Mouse (Mus musculus): ENCODE measurements at regions not wholly inside any gene's neighbourhood (a gene's known extent, or its start where the extent isn't known, plus 50 kb on each side); places are given as distances from the start of the nearest gene placed in this dataset.
A peak's percentile ranks its signal among the peaks of the same experiment; 100 is the strongest.

DNA sequence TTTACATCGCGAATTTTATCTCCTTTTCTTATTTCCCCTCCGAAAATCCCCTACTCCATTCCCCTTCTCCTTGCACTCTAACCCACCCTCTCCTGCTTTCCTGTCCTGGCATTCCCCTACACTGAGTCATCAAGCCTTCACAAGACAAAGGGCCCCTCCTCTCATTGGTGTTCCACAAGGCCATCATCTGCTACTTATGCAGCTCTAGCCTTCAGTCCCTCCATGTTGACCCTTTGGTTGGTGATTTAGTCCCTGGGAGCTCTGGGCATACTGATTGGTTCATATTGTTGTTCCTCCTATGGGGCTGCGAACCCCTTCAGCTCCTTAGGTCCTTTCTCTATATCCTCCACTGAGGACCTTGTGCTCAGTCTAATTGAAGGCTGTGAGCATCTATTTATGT lies 239.0 kb upstream of the Arrdc4 start:
- Histone ChIP-seq H3K9me3 (replicated peaks; ENCODE audit: low read length) (no peaks in the 10 kb centered on the region), H3K36me3 (ENCODE audit: insufficient read depth, low read length) (no peaks in the 10 kb centered on the region), H3K4me1 (replicated peaks; ENCODE audit: insufficient read depth, low read length) (no peaks in the 10 kb centered on the region), H3K27me3 (ENCODE audit: insufficient read depth, low read length) (no peaks in the 10 kb centered on the region), H3K9ac (ENCODE audit: low read depth, low read length) (no peak overlapping the region), H3K4me2 (ENCODE audit: low read length) (no peak overlapping the region), H3K27ac (no peak overlapping the region), H3K4me3 (replicated peaks; ENCODE audit: low read depth, low read length) (no peak overlapping the region)
- DNase-seq (ENCODE audit: low spot score): no peak
- ATAC-seq (replicated peaks; ENCODE audit: low FRiP score, low read depth): no peak
- no peak for TF ChIP-seq CTCF (IDR thresholded peaks at IDR 0.05; ENCODE audit: low read depth)
- 92% methylated on average over 4 of the region's 4 CpGs for WGBS

DNA sequence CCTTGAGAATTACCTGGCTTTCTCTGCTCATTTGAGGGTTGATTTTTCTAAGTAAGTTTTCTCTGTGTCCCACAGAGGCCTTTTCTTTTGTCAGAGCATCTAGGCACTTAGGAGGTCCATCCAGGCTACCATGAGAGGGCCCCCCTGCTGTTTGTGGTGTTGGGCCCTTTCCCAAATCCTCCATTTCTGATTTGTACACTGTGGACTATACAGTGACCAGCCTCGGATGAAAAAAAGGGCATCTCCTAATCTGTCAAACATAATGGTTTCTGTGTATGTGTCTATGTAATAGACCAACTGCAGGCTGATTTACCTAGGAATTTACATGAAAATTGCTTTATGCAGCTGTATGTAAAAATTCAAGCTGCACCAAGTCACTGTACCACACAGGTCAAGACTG lies 234.9 kb upstream of the Arrdc4 start:
- ATAC-seq (replicated peaks; ENCODE audit: low FRiP score, low read depth) (no peak), DNase-seq (ENCODE audit: low spot score) (no peak)
- 58% methylated on average over 1 of the region's 1 CpGs for WGBS
- H3K4me1 ChIP-seq (replicated peaks; ENCODE audit: insufficient read depth, low read length): 0 out of 2 replicates have a peak, but pooled peaks cover 5% of the 10 kb centered on the region
- no peak overlapping the region for H3K9ac ChIP-seq (ENCODE audit: low read depth, low read length)
- H3K36me3 ChIP-seq (ENCODE audit: insufficient read depth, low read length): no peaks in the 10 kb centered on the region
- H3K4me2 ChIP-seq (ENCODE audit: low read length): no peak overlapping the region
- no peaks in the 10 kb centered on the region for H3K27me3 ChIP-seq (ENCODE audit: insufficient read depth, low read length)
- no peak overlapping the region for H3K27ac ChIP-seq
- H3K4me3 ChIP-seq (replicated peaks; ENCODE audit: low read depth, low read length): no peak overlapping the region
- no peaks in the 10 kb centered on the region for H3K9me3 ChIP-seq (replicated peaks; ENCODE audit: low read length)
- TF ChIP-seq CTCF (IDR thresholded peaks at IDR 0.05; ENCODE audit: low read depth): no peak

DNA sequence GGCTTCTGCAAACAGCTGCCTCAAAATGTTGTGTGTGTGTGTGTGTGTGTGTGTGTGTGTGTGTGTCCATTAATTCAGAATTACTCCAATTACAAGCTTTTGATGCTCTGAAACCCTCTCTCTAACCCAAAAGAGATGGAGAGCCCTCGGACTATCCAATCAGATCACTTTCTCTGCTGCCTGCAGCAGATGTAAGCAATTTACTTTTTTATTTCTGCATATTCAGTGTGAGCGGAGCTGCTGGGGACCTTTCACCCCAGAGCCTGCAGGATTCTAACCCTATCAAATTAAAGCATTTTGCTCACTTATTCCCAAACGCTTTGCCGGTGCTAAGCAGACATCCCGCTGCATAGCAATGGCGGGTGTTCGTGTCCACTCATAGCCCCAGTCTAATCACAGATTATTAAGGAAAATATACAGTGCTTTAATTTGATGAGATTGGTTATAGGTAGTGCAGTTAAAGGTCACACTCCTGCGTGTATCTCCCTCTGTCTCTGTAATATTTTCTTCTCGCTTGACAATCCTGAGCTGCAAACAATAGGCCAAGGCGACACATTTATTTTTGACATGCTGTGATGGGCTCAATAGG lies 234.0 kb upstream of the Arrdc4 start:
- no peak overlapping the region for H3K9ac ChIP-seq (ENCODE audit: low read depth, low read length)
- DNase-seq (ENCODE audit: low spot score) (no peak), ATAC-seq (replicated peaks; ENCODE audit: low FRiP score, low read depth) (no peak)
- no peaks in the 10 kb centered on the region for H3K27me3 ChIP-seq (ENCODE audit: insufficient read depth, low read length)
- TF ChIP-seq CTCF (IDR thresholded peaks at IDR 0.05; ENCODE audit: low read depth): no peak
- no peak overlapping the region for H3K27ac ChIP-seq
- 0 out of 2 replicates have a peak, but pooled peaks cover 5% of the 10 kb centered on the region for H3K4me1 ChIP-seq (replicated peaks; ENCODE audit: insufficient read depth, low read length)
- H3K9me3 ChIP-seq (replicated peaks; ENCODE audit: low read length): no peaks in the 10 kb centered on the region
- H3K4me2 ChIP-seq (ENCODE audit: low read length): no peak overlapping the region
- whole genome bisulfite sequencing: 85% methylated on average over 10 of the region's 10 CpGs
- H3K36me3 ChIP-seq (ENCODE audit: insufficient read depth, low read length): no peaks in the 10 kb centered on the region
- H3K4me3 ChIP-seq (replicated peaks; ENCODE audit: low read depth, low read length): no peak overlapping the region

GRCm38 (mm10) chr7:68978576-68978975 lies 229.5 kb upstream of the Arrdc4 start:
- no peak for ATAC-seq (replicated peaks; ENCODE audit: low FRiP score, low read depth)
- Histone ChIP-seq H3K9me3 (replicated peaks; ENCODE audit: low read length) (no peaks in the 10 kb centered on the region), H3K27me3 (ENCODE audit: insufficient read depth, low read length) (no peaks in the 10 kb centered on the region), H3K9ac (ENCODE audit: low read depth, low read length) (no peak overlapping the region), H3K36me3 (ENCODE audit: insufficient read depth, low read length) (no peaks in the 10 kb centered on the region), H3K4me2 (ENCODE audit: low read length) (peak overlapping the region; percentile 35), H3K4me1 (replicated peaks; ENCODE audit: insufficient read depth, low read length) (0 out of 2 replicates have a peak, but pooled peaks cover 5% of the 10 kb centered on the region), H3K4me3 (replicated peaks; ENCODE audit: low read depth, low read length) (no peak overlapping the region), H3K27ac (no peak overlapping the region)
- TF ChIP-seq CTCF (IDR thresholded peaks at IDR 0.05; ENCODE audit: low read depth): no peak
- peak; percentile 71 for DNase-seq (ENCODE audit: low spot score)
- 38% methylated on average over 4 of the region's 4 CpGs for WGBS

DNA sequence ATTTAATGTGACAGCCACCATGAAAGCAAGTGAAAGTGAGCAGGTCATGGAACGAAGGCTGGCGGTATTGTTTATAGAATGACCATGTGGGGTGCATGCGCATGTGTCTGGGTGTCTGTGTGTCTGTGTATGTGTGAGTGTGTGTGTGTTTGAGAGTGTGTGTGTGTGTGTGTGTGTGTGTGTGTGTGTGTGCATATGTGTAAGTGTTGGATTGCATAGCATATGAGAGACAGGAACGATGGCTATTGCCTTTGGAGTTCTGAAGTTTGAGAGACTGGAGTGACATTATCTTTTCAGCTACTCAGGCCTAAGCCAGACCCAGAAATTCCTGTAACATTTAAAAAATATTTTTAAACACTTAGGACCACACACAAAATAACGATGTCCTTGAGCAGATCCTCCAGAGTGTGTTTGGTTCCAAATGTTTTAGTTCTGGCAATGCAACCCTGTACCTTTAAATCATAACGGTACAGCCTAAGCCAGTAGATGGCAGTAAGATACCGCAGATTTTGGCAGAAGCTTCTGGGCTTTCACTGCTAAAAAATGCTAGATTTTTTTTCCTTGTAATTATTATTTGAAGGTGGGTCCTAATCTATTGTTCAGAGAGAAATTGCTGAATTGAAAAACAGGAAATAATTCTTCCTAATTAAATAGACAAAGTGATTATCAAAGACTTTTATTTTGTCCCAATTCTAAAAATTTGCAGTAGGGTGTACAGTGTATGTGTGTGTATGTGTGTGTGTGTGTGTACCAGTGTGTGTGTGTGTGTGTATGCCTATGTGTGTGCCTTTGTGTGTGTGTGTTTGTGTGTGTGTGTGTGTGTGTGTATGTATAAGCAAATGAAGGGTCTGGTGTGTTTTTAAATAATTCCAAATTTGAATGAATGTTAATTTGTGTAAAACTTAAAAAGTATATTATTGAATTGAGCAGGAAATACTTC lies 228.0 kb upstream of the Arrdc4 start:
- Histone ChIP-seq H3K9ac (ENCODE audit: low read depth, low read length) (no peak overlapping the region), H3K36me3 (ENCODE audit: insufficient read depth, low read length) (no peaks in the 10 kb centered on the region), H3K4me2 (ENCODE audit: low read length) (no peak overlapping the region), H3K27me3 (ENCODE audit: insufficient read depth, low read length) (no peaks in the 10 kb centered on the region), H3K27ac (no peak overlapping the region), H3K9me3 (replicated peaks; ENCODE audit: low read length) (no peaks in the 10 kb centered on the region), H3K4me3 (replicated peaks; ENCODE audit: low read depth, low read length) (no peak overlapping the region), H3K4me1 (replicated peaks; ENCODE audit: insufficient read depth, low read length) (0 out of 2 replicates have a peak, but pooled peaks cover 5% of the 10 kb centered on the region)
- 49% methylated on average over 7 of the region's 7 CpGs for WGBS
- TF ChIP-seq CTCF (IDR thresholded peaks at IDR 0.05; ENCODE audit: low read depth): peak; percentile 83
- ATAC-seq (replicated peaks; ENCODE audit: low FRiP score, low read depth): no peak
- peak; percentile 93 for DNase-seq (ENCODE audit: low spot score)

DNA sequence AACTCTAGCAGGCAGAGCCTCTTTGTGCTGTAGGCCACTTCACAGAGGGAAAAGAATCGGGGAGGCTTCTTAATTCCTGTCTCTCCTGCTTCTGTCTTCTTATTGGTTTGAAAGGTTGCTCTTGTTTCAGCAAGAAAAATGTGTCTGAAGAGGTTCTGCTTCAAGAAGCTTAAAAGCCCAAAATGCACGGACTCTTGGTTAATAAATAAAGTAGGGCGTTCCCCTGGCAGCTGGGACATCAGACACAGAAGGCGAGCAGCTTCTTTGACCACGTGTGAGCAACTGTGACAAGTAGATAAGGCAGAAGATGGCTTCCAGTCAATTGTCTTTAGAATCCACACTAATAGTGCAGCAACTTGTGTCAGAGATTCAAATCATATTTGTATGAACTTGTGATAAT lies 226.9 kb upstream of the Arrdc4 start:
- no peak for TF ChIP-seq CTCF (IDR thresholded peaks at IDR 0.05; ENCODE audit: low read depth)
- no peaks in the 10 kb centered on the region for H3K27me3 ChIP-seq (ENCODE audit: insufficient read depth, low read length)
- 0 out of 2 replicates have a peak, but pooled peaks cover 5% of the 10 kb centered on the region for H3K4me1 ChIP-seq (replicated peaks; ENCODE audit: insufficient read depth, low read length)
- H3K36me3 ChIP-seq (ENCODE audit: insufficient read depth, low read length): no peaks in the 10 kb centered on the region
- DNase-seq (ENCODE audit: low spot score) (peak; percentile 18), ATAC-seq (replicated peaks; ENCODE audit: low FRiP score, low read depth) (no peak)
- H3K27ac ChIP-seq: no peak overlapping the region
- no peak overlapping the region for H3K9ac ChIP-seq (ENCODE audit: low read depth, low read length)
- 26% methylated on average over 5 of the region's 5 CpGs for WGBS
- no peak overlapping the region for H3K4me2 ChIP-seq (ENCODE audit: low read length)
- H3K4me3 ChIP-seq (replicated peaks; ENCODE audit: low read depth, low read length): no peak overlapping the region
- H3K9me3 ChIP-seq (replicated peaks; ENCODE audit: low read length): no peaks in the 10 kb centered on the region

Measured in kidney, postnatal 0 days (tissue).